Mouse (Mus musculus): ENCODE measurements around the gene Pla2r1. TPM values are rescaled to one million over a fixed set of nuclear protein-coding genes. Genes with fewer than 3 reads are reported as not detected.

The Pla2r1 gene
- total and polyA plus RNA-seq, 3 experiments = 0.66 TPM; not detected in 2

GRCm38 (mm10) chr2:60538710-60539109, 14.4 kb downstream of the Pla2r1 start:
- DNase-seq (ENCODE audit: low spot score) (no peak), ATAC-seq (ENCODE audit: extremely low read depth, insufficient number of reproducible peaks, low FRiP score, poor library complexity, severe bottlenecking) (no peak)
- no peaks in the 10 kb centered on the region for H3K4me1 ChIP-seq (ENCODE audit: insufficient read depth, low read depth, low read length)
- no peak overlapping the region for H3K4me3 ChIP-seq (ENCODE audit: low read depth, low read length)
- no peak for TF ChIP-seq GATA2 (IDR thresholded peaks at IDR 0.05; ENCODE audit: borderline replicate concordance, low read depth, low read length)
- TF ChIP-seq POLR2AphosphoS5 (IDR thresholded peaks at IDR 0.05; ENCODE audit: insufficient replicate concordance, low read depth, low read length) = no peak
- TF ChIP-seq GATA1 (IDR thresholded peaks at IDR 0.05; ENCODE audit: borderline replicate concordance, low read length) = no peak
- TF ChIP-seq CTCF (IDR thresholded peaks at IDR 0.05; ENCODE audit: low read depth, low read length) = no peak
- no peak for TF ChIP-seq TAL1 (conservative IDR thresholded peaks at IDR 0.05; ENCODE audit: low read depth, low read length)
- H3K36me3 ChIP-seq (replicated peaks) = no peaks in the 10 kb centered on the region
- peaks cover 5% of the 10 kb centered on the region; the same call in 1 of the 2 replicates for H3K27me3 ChIP-seq (ENCODE audit: insufficient read depth, low read length)
- no peaks in the 10 kb centered on the region for H3K9me3 ChIP-seq (replicated peaks)

GRCm38 (mm10) chr2:60538274-60538673, 14.8 kb downstream of the Pla2r1 start:
- no peak for DNase-seq (ENCODE audit: low spot score)
- Histone ChIP-seq H3K4me3 (ENCODE audit: low read depth, low read length) (no peak overlapping the region), H3K4me1 (ENCODE audit: insufficient read depth, low read depth, low read length) (no peaks in the 10 kb centered on the region), H3K9me3 (replicated peaks) (no peaks in the 10 kb centered on the region), H3K27me3 (ENCODE audit: insufficient read depth, low read length) (peaks cover 5% of the 10 kb centered on the region; the same call in 1 of the 2 replicates), H3K36me3 (replicated peaks) (no peaks in the 10 kb centered on the region)
- no peak for TF ChIP-seq CTCF (IDR thresholded peaks at IDR 0.05; ENCODE audit: low read depth, low read length)
- TF ChIP-seq GATA2 (IDR thresholded peaks at IDR 0.05; ENCODE audit: borderline replicate concordance, low read depth, low read length) = no peak
- no peak for TF ChIP-seq GATA1 (IDR thresholded peaks at IDR 0.05; ENCODE audit: borderline replicate concordance, low read length)
- no peak for TF ChIP-seq POLR2AphosphoS5 (IDR thresholded peaks at IDR 0.05; ENCODE audit: insufficient replicate concordance, low read depth, low read length)
- TF ChIP-seq TAL1 (conservative IDR thresholded peaks at IDR 0.05; ENCODE audit: low read depth, low read length) = no peak
- no peak for ATAC-seq (ENCODE audit: extremely low read depth, insufficient number of reproducible peaks, low FRiP score, poor library complexity, severe bottlenecking)

DNA sequence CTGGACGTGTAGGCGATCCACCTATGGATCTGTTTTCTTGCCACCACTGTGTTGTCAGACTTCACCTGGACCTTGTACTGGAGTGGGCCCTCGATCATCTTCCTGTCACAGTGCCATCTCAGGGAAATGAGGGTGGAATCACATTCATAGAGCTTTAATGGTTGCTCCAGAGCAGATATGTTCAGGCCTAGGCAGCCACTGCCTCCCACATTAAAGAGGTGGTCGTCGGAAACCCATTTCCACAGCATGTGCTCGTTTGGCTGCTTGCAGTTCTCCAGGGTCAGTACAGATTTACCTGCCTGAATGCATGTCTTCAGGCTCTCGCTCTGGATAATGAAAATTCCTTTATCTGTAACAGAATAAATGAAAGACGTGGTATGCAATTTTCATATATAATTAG, 18.4 kb downstream of the Pla2r1 start:
- no peaks in the 10 kb centered on the region for H3K36me3 ChIP-seq (replicated peaks)
- no peak for DNase-seq (ENCODE audit: low spot score)
- no peak overlapping the region for H3K4me3 ChIP-seq (ENCODE audit: low read depth, low read length)
- H3K4me1 ChIP-seq (ENCODE audit: insufficient read depth, low read depth, low read length) = no peaks in the 10 kb centered on the region
- no peak for TF ChIP-seq GATA1 (IDR thresholded peaks at IDR 0.05; ENCODE audit: borderline replicate concordance, low read length)
- TF ChIP-seq TAL1 (conservative IDR thresholded peaks at IDR 0.05; ENCODE audit: low read depth, low read length) = no peak
- TF ChIP-seq POLR2AphosphoS5 (IDR thresholded peaks at IDR 0.05; ENCODE audit: insufficient replicate concordance, low read depth, low read length) = no peak
- no peak for TF ChIP-seq CTCF (IDR thresholded peaks at IDR 0.05; ENCODE audit: low read depth, low read length)
- TF ChIP-seq GATA2 (IDR thresholded peaks at IDR 0.05; ENCODE audit: borderline replicate concordance, low read depth, low read length) = no peak
- no peaks in the 10 kb centered on the region for H3K9me3 ChIP-seq (replicated peaks)
- H3K27me3 ChIP-seq (ENCODE audit: insufficient read depth, low read length) = no peaks in the 10 kb centered on the region
- no peak for ATAC-seq (ENCODE audit: extremely low read depth, insufficient number of reproducible peaks, low FRiP score, poor library complexity, severe bottlenecking)

DNA sequence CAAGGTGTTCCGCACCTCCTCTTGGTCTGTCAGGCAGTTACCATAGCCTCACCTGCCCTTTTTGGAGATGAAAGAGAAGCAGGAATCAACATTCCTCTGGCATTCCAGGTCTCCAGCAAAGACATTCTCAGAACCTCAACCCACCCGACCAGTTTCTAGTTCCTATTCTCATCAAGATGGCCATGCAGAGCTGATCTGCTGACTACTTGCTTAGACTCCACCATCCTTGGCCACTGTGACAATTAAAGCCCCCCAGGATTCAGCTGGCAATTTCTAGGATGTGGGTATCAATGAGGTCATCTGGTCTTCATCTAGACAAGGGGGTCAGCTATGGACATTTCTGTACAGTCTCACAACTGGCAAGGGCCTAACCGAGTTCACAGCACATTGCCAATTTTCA, 20.1 kb downstream of the Pla2r1 start:
- no peaks in the 10 kb centered on the region for H3K36me3 ChIP-seq (replicated peaks)
- TF ChIP-seq CTCF (IDR thresholded peaks at IDR 0.05; ENCODE audit: low read depth, low read length) = no peak
- no peak for TF ChIP-seq TAL1 (conservative IDR thresholded peaks at IDR 0.05; ENCODE audit: low read depth, low read length)
- TF ChIP-seq POLR2AphosphoS5 (IDR thresholded peaks at IDR 0.05; ENCODE audit: insufficient replicate concordance, low read depth, low read length) = no peak
- no peak for TF ChIP-seq GATA1 (IDR thresholded peaks at IDR 0.05; ENCODE audit: borderline replicate concordance, low read length)
- no peak for TF ChIP-seq GATA2 (IDR thresholded peaks at IDR 0.05; ENCODE audit: borderline replicate concordance, low read depth, low read length)
- ATAC-seq (ENCODE audit: extremely low read depth, insufficient number of reproducible peaks, low FRiP score, poor library complexity, severe bottlenecking) = no peak
- H3K4me3 ChIP-seq (ENCODE audit: low read depth, low read length) = no peak overlapping the region
- H3K4me1 ChIP-seq (ENCODE audit: insufficient read depth, low read depth, low read length) = no peaks in the 10 kb centered on the region
- no peak for DNase-seq (ENCODE audit: low spot score)
- no peaks in the 10 kb centered on the region for H3K9me3 ChIP-seq (replicated peaks)
- H3K27me3 ChIP-seq (ENCODE audit: insufficient read depth, low read length) = no peaks in the 10 kb centered on the region; the same call in 1 of the 2 replicates

DNA sequence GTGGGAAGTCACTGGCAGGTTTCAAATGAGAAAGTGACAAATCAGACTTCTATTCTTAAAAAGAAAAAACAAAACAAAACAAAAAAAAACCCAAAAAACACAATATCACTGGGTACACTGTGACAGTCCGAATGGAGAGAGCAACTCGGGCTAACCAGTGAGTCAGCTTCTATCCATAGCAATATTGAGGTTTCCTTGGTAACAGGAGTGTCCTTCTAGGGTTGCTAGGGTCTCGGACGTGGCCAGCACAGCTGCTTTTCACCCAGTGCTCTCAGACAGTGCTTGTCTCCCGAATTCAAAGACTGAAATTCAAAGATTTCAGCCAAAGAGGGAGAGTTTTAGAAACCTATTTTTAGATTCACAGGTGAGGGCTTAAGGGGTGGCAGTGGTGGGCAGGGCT, 20.6 kb downstream of the Pla2r1 start:
- TF ChIP-seq CTCF (IDR thresholded peaks at IDR 0.05; ENCODE audit: low read depth, low read length) = no peak
- TF ChIP-seq GATA1 (IDR thresholded peaks at IDR 0.05; ENCODE audit: borderline replicate concordance, low read length) = no peak
- TF ChIP-seq GATA2 (IDR thresholded peaks at IDR 0.05; ENCODE audit: borderline replicate concordance, low read depth, low read length) = no peak
- Histone ChIP-seq H3K27me3 (ENCODE audit: insufficient read depth, low read length) (no peaks in the 10 kb centered on the region; the same call in 1 of the 2 replicates), H3K4me1 (ENCODE audit: insufficient read depth, low read depth, low read length) (no peaks in the 10 kb centered on the region), H3K9me3 (replicated peaks) (no peaks in the 10 kb centered on the region), H3K36me3 (replicated peaks) (no peaks in the 10 kb centered on the region), H3K4me3 (ENCODE audit: low read depth, low read length) (no peak overlapping the region)
- no peak for DNase-seq (ENCODE audit: low spot score)
- no peak for ATAC-seq (ENCODE audit: extremely low read depth, insufficient number of reproducible peaks, low FRiP score, poor library complexity, severe bottlenecking)

DNA sequence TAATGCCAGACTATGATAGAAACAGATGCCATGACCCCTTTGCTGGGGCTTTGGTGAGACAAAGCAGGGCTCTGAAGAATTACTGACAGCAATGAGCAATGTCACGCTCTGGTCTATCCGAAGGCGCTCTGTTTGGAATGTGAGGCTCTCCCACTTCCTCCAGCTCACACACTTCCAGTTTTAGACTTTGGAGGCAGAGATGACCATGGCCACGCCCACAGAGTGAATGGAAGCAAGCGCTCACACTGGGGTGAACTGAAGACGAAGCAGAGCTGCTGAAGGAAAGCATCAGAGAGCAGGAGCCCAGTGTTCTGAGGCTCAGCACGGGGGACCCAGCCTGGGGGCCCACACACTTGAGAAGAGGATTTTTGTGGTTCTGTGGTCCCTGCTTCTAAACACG, 37.3 kb downstream of the Pla2r1 start:
- Histone ChIP-seq H3K4me1 (ENCODE audit: insufficient read depth, low read depth, low read length) (no peaks in the 10 kb centered on the region), H3K27me3 (ENCODE audit: insufficient read depth, low read length) (peaks cover 6% of the 10 kb centered on the region; the same call in 1 of the 2 replicates), H3K9me3 (replicated peaks) (no peaks in the 10 kb centered on the region), H3K36me3 (replicated peaks) (no peaks in the 10 kb centered on the region), H3K4me3 (ENCODE audit: low read depth, low read length) (no peak overlapping the region)
- TF ChIP-seq TAL1 (conservative IDR thresholded peaks at IDR 0.05; ENCODE audit: low read depth, low read length) (no peak), POLR2AphosphoS5 (IDR thresholded peaks at IDR 0.05; ENCODE audit: insufficient replicate concordance, low read depth, low read length) (no peak), GATA1 (IDR thresholded peaks at IDR 0.05; ENCODE audit: borderline replicate concordance, low read length) (no peak), CTCF (IDR thresholded peaks at IDR 0.05; ENCODE audit: low read depth, low read length) (no peak)
- DNase-seq (ENCODE audit: low spot score) (no peak), ATAC-seq (ENCODE audit: extremely low read depth, insufficient number of reproducible peaks, low FRiP score, poor library complexity, severe bottlenecking) (no peak)
